Mouse (Mus musculus) bone marrow macrophage, adult 2 months (primary cell): ENCODE data around the gene Adssl1.

Experiments
- CTCF ChIP-seq: IDR thresholded peaks from 2 replicates; pipeline ENCODE4 v1.5.1; 2012; ENCODE audit warnings: low read depth, mild to moderate bottlenecking, low read length, moderate library complexity
- POLR2A ChIP-seq: IDR thresholded peaks from 2 replicates; pipeline ENCODE4 v1.6.1; 2012; ENCODE audit warnings: mild to moderate bottlenecking, low read depth, low read length, borderline replicate concordance

- TF ChIP-seq POLR2A, result no peak
- no peak for TF ChIP-seq CTCF
Measured at GRCm38 (mm10) chr12:112599198-112599597, 20.6 kb upstream of the Adssl1 start.
